Mouse (Mus musculus) left cerebral cortex, postnatal 4 days (tissue): ENCODE data around the gene Fbxo2. TPM values are rescaled to one million over a fixed set of nuclear protein-coding genes. Genes with fewer than 3 reads are reported as not detected.

Experiments
- microRNA-seq: library from miRNA; unstranded; fragments of <30 nt; microRNA quantifications from one replicate; pipeline ENCODE4 v1.2.0, GENCODE M21; 2022
- total RNA-seq, 2 experiments: library from RNA; stranded (reverse); gene quantifications; 2 replicates each; pipeline ENCODE4 v1.2.3; 2021

The Fbxo2 gene
- total RNA-seq, 2 experiments from 2014 or later = 10.7 to 13.4 TPM

Small RNAs within 50 kb of the gene (microRNA-seq; reads per million reads assigned to microRNA genes)
- not detected for gene Mir7022

Other genes starting within 250 kb of the Fbxo2 start
- 10 to 100 TPM; 15.2 to 16.0 TPM for gene Plod1, start 223.9 kb upstream of the Fbxo2 start, total RNA-seq
- gene 2510039O18Rik, start 219.7 kb upstream of the Fbxo2 start, total RNA-seq = 10 to 100 TPM; 31.0 to 31.7 TPM
- gene Nppb, start 174.8 kb upstream of the Fbxo2 start, total RNA-seq = not detected
- under 1 TPM; 0.42 to 0.62 TPM for gene Nppa, start 159.9 kb upstream of the Fbxo2 start, total RNA-seq
- gene Clcn6, start 121.8 kb upstream of the Fbxo2 start, total RNA-seq = 10 to 100 TPM; 86.1 to 86.6 TPM
- gene Mthfr, start 121.5 kb upstream of the Fbxo2 start, total RNA-seq = 10 to 100 TPM; 17.5 to 18.4 TPM
- 1 to 10 TPM; 4.2 to 4.6 TPM for gene Agtrap, start 72.6 kb upstream of the Fbxo2 start, total RNA-seq
- gene Mad2l2, start 30.2 kb upstream of the Fbxo2 start, total RNA-seq = 10 to 100 TPM; 53.0 to 55.4 TPM
- 10 to 100 TPM; 41.9 to 46.4 TPM for gene Draxin, start 29.9 kb upstream of the Fbxo2 start, total RNA-seq
- 10 to 100 TPM; 21.2 to 21.8 TPM for gene Fbxo6, start 8.5 kb upstream of the Fbxo2 start, total RNA-seq
- gene Fbxo44, start 139 bp upstream of the Fbxo2 start, total RNA-seq = 10 to 100 TPM; 56.2 to 66.9 TPM
- gene Disp3, start 127.3 kb downstream of the Fbxo2 start, total RNA-seq = 10 to 100 TPM; 12.9 to 18.3 TPM